Mouse (Mus musculus): ENCODE data around the gene Nup50. TPM values are rescaled to one million over a fixed set of nuclear protein-coding genes. Genes with fewer than 3 reads are reported as not detected.

The Nup50 gene
- polyA plus RNA-seq, 1 experiment from 2014 or later: 54.8 TPM

DNA sequence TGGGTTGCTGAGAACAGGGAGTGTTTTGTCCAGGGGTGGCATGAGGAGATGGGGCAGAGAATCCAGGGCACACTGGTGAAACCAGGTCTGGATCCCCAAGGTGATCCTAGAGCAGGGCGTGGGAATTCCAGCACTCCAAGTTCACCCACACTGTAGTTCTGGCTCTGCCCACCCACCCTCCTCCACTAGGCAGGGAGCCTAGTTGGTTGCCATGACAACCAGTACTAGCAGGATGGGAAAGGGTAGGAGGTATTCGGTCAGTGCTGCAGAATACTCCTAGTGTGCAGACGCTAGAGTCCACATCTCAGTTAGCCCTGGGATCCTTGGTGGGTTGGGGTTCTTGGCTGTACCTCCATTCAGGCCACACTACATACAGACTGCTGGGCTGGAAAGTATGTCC lies 34.6 kb downstream of the Nup50 start:
- WGBS: 36% methylated on average over 3 of the region's 3 CpGs
- peaks cover 25% of the 10 kb centered on the region for H3K36me3 ChIP-seq

DNA sequence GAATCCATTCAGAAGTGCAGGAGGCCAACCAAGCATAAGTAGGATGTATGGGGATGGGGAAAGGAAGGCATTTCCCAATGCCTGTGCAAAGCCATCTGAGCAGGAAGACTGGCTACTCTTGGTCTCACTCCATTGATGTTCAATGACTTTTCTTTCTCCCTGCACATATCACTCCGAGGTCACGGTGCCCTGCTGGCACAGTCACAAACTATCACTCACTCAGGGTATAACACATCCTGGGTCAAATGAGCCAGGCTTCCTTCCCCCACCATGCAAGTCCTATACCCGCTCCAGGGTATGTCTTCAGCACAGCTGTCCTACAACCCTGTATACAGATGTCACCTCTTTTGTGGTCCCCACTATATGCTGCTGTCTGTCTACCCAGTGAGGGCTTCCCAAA lies 35.1 kb downstream of the Nup50 start:
- Histone ChIP-seq H3K27me3 (no peaks in the 10 kb centered on the region), H3K4me1 (peaks cover 9% of the 10 kb centered on the region; the same call in 1 of the 2 replicates), H3K4me2 (replicated peaks) (no peak overlapping the region), H3K27ac (no peak overlapping the region), H3K9ac (no peak overlapping the region), H3K9me3 (no peaks in the 10 kb centered on the region), H3K36me3 (peaks cover 21% of the 10 kb centered on the region), H3K4me3 (no peak overlapping the region)
- 82% methylated on average over 3 of the region's 3 CpGs for WGBS
- no peak for ATAC-seq (ENCODE audit: insufficient number of reproducible peaks, insufficient read depth, low FRiP score, low TSS enrichment)

More for the DNA sequence above, 34.6 kb downstream of the Nup50 start:
- no peak overlapping the region for H3K4me2 ChIP-seq (replicated peaks)
- no peak for ATAC-seq (ENCODE audit: insufficient number of reproducible peaks, insufficient read depth, low FRiP score, low TSS enrichment)
- no peaks in the 10 kb centered on the region for H3K27me3 ChIP-seq
- H3K9ac ChIP-seq: no peak overlapping the region
- no peak overlapping the region for H3K4me3 ChIP-seq
- H3K9me3 ChIP-seq: no peaks in the 10 kb centered on the region
- no peak overlapping the region for H3K27ac ChIP-seq
- peaks cover 9% of the 10 kb centered on the region; the same call in 1 of the 2 replicates for H3K4me1 ChIP-seq

DNA sequence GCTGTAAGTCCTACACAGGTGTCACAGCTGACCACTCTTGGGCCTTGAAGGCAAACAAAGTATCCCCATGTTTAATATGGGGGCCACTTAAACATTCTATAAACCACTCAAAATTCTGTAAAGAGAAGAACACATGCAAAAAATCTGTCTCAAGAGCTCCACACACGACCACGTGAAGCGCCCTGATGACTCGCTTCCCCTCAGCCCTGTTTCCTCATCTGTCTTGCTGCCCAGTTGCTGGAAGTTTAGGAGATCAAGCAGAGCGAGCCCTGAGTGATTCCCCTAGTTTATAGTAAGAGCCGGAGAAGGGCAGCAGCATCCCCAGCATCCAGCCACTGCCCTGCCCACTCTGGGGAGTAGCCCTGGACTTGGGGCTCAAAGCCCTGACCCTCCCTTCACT lies 36.7 kb downstream of the Nup50 start:
- Histone ChIP-seq H3K27me3 (no peaks in the 10 kb centered on the region), H3K4me1 (peaks cover 9% of the 10 kb centered on the region; the same call in 1 of the 2 replicates), H3K27ac (no peak overlapping the region), H3K9me3 (no peaks in the 10 kb centered on the region), H3K4me3 (no peak overlapping the region), H3K36me3 (peaks cover 11% of the 10 kb centered on the region), H3K4me2 (replicated peaks) (no peak overlapping the region), H3K9ac (no peak overlapping the region)
- no peak for ATAC-seq (ENCODE audit: insufficient number of reproducible peaks, insufficient read depth, low FRiP score, low TSS enrichment)
- WGBS: 75% methylated on average over 6 of the region's 6 CpGs

DNA sequence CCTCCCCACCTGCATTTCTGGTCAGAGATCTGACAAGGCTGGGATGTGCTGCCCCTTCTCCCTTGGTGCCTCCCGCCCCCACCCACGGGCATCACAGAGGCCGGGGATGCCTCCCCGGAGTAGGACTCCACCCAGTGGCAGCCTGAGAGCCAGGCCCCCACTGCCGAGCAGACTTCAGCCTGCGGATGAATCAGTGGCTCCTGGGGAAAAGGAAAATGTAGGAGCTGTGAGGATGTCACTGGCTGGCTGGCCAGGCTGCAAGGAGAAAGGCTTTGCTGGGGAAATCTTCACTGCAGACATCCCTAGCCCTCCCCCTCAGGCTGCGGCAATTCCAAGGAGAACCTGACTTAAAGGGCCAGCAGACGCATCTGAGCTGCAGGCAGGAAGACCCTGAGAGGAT lies 37.5 kb downstream of the Nup50 start:
- H3K9me3 ChIP-seq: no peaks in the 10 kb centered on the region
- no peak overlapping the region for H3K4me2 ChIP-seq (replicated peaks)
- no peak overlapping the region for H3K27ac ChIP-seq
- 0 out of 2 replicates have a peak, but pooled peaks cover 3% of the 10 kb centered on the region for H3K36me3 ChIP-seq
- WGBS: 22% methylated on average over 8 of the region's 8 CpGs
- H3K9ac ChIP-seq: no peak overlapping the region
- H3K27me3 ChIP-seq: no peaks in the 10 kb centered on the region
- H3K4me1 ChIP-seq: peaks cover 9% of the 10 kb centered on the region; the same call in 1 of the 2 replicates
- ATAC-seq (ENCODE audit: insufficient number of reproducible peaks, insufficient read depth, low FRiP score, low TSS enrichment): no peak
- no peak overlapping the region for H3K4me3 ChIP-seq

DNA sequence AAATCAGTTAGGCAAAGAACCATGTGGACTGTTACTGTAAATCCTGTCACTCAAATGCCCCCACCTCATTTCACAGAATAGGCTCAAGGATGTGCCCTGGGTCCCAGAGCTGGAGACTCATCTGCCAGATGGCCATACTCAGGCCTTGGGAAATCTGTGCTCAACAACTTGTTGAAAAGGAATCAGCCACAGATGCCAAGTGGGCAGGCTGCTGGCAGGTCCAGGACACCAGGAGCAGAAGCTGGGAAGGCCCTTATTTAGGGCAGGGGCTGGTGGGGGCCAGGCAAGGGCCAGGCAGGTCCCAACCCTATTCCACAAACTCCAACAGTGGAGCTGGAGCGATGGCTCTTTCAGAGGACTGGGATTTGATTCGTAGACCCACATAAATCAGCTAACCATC lies 39.3 kb downstream of the Nup50 start:
- Histone ChIP-seq H3K4me1 (peaks cover 9% of the 10 kb centered on the region; the same call in 1 of the 2 replicates), H3K27ac (no peak overlapping the region), H3K9ac (no peak overlapping the region), H3K9me3 (no peaks in the 10 kb centered on the region), H3K27me3 (no peaks in the 10 kb centered on the region), H3K4me2 (replicated peaks) (no peak overlapping the region), H3K36me3 (no peaks in the 10 kb centered on the region), H3K4me3 (no peak overlapping the region)
- WGBS: 85% methylated on average over 2 of the region's 2 CpGs
- no peak for ATAC-seq (ENCODE audit: insufficient number of reproducible peaks, insufficient read depth, low FRiP score, low TSS enrichment)

DNA sequence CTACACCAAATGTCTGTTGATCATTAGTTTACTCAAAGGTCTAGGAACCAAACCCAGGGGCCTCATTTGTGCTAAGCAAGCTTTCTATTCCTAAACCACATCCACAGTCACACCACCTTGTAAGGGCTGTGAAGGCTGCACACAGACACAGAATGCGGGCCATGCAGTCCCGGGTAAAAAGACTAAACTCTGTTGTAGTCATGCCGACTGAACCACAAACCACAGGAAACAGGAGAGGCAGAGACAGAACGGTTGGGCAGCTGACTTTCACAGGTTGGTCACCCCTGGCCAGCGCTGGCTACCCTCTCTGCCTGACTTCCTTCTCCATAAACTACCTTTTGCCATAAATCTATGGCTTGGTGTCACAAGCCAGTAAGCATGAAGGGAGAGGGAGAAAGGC lies 41.6 kb downstream of the Nup50 start:
- Histone ChIP-seq H3K36me3 (no peaks in the 10 kb centered on the region), H3K27ac (no peak overlapping the region), H3K4me2 (replicated peaks) (no peak overlapping the region), H3K9ac (no peak overlapping the region), H3K27me3 (no peaks in the 10 kb centered on the region), H3K9me3 (no peaks in the 10 kb centered on the region), H3K4me1 (0 out of 2 replicates have a peak, but pooled peaks cover 4% of the 10 kb centered on the region), H3K4me3 (no peak overlapping the region)
- WGBS: 75% methylated on average over 5 of the region's 5 CpGs
- no peak for ATAC-seq (ENCODE audit: insufficient number of reproducible peaks, insufficient read depth, low FRiP score, low TSS enrichment)

DNA sequence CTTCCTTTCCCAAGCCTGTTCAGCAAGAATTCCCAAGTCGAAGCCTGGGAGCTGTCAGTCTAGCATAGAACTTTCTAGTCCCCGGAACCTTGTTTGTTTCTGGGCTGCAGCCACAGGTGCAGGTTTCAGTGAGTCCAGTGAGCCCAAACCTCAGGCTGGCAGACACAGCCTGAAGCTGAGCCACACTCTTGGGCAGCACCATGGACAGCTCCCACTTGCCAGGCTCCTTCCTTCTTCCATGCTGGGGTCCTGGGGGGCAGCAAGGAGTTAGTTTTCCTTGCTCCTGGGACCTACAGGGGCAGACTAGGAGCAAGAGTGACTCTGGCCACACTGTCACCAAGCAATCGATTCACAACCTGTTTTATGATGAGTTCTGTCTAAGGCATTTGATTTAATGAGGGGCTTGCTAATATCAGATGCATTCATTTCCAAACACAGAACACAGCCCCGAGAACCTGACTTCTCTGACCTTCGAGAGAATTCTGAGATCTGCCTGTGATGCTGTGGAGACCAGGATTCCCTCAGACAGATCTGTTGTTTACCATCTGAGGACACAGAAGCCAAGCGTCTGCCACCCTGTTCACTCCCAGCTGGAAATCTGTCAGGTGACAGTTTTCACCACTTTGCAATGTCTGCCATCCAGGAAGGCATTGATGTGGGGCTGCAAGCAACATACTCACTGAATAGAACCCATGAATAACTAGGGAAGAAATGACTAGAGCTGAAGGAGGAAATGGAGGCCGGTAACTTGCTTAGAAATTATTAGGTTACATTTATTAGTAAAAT lies 42.6 kb downstream of the Nup50 start:
- no peak for ATAC-seq (ENCODE audit: insufficient number of reproducible peaks, insufficient read depth, low FRiP score, low TSS enrichment)
- Histone ChIP-seq H3K27ac (no peak overlapping the region), H3K9me3 (no peaks in the 10 kb centered on the region), H3K9ac (no peak overlapping the region), H3K27me3 (no peaks in the 10 kb centered on the region), H3K4me3 (no peak overlapping the region), H3K36me3 (no peaks in the 10 kb centered on the region), H3K4me1 (0 out of 2 replicates have a peak, but pooled peaks cover 1% of the 10 kb centered on the region), H3K4me2 (replicated peaks) (no peak overlapping the region)
- WGBS: 65% methylated on average over 7 of the region's 7 CpGs

DNA sequence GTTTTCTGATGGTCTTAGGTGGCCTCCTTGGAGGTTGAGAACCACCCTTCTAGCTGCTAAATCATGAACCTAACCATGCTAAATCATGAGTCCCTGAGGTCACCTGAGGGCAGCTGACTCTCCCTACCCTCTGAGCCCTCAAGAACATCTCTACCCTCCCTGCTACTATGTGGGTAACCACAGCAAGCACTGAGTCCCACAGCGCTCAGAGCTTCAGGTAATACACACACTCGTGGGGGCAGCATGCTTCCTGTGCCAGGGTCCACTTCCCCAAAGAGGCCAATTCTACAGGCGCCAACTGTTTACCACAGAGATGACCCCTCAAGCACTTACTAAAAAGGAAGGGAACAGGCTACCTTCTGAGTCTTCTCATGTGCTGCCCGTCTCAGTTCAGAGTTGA lies 45.3 kb downstream of the Nup50 start:
- H3K27me3 ChIP-seq: no peaks in the 10 kb centered on the region
- 82% methylated on average over 4 of the region's 4 CpGs for WGBS
- ATAC-seq (ENCODE audit: insufficient number of reproducible peaks, insufficient read depth, low FRiP score, low TSS enrichment): no peak

DNA sequence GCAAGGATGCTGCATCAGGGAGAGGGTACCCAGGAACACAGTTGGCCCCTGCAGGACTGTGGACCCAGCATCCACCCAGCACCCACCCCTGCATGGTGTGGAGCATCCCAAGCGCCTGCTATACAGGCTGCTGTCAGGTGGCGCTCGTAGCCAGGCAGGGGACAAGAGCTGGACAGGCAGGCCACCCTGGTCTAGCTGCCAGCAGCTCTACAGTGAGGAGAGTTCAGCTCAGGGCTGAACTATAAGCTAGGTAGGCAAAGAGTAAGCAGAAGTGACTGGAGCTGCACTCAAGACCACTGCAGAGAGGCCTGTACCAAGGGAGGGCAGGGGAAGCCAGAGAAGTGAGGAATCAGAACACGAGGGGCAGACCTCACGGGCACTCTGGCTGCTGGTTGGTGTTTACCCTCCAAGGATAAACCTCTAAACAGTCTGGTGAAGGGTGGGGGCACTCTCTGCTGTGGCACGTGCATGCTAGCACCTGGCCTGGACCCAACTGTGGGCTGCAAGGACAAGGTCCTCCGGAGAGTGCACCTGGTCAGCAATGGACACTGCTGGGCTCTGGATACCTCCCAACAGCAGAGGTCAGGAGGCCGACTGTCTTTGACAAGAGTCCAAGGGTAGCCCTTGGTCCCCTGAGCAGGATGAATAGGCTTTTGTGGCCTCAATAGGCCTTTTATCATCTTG lies 49.8 kb downstream of the Nup50 start:
- no peak for ATAC-seq (ENCODE audit: insufficient number of reproducible peaks, insufficient read depth, low FRiP score, low TSS enrichment)
- Histone ChIP-seq H3K9me3 (no peaks in the 10 kb centered on the region), H3K36me3 (no peaks in the 10 kb centered on the region), H3K9ac (no peak overlapping the region), H3K4me2 (replicated peaks) (no peak overlapping the region), H3K4me1 (0 out of 2 replicates have a peak, but pooled peaks cover 9% of the 10 kb centered on the region), H3K27me3 (no peaks in the 10 kb centered on the region), H3K4me3 (no peak overlapping the region), H3K27ac (no peak overlapping the region)
- 62% methylated on average over 8 of the region's 8 CpGs for WGBS

More for the DNA sequence above, 45.3 kb downstream of the Nup50 start:
- Histone ChIP-seq H3K4me3 (no peak overlapping the region), H3K9ac (no peak overlapping the region), H3K9me3 (no peaks in the 10 kb centered on the region), H3K36me3 (no peaks in the 10 kb centered on the region), H3K27ac (no peak overlapping the region), H3K4me2 (replicated peaks) (no peak overlapping the region), H3K4me1 (no peaks in the 10 kb centered on the region)

DNA sequence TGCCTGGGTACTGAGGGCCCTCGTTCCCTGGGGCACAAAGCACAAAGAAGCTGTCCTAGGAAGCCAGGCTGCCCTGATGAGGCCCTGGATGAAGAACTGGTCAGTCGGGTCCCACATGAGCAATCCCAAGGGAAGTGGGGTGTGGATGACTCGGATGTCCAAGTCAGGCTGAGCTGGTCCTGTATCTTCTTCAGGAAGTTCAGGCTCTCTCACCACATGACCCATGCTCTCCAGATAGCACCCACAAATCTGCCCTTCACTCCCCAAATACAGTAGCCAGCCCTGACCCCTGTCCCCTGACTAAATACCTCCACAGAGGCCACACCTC lies 50.3 kb downstream of the Nup50 start:
- H3K27me3 ChIP-seq: no peaks in the 10 kb centered on the region
- H3K4me3 ChIP-seq: no peak overlapping the region
- 0 out of 2 replicates have a peak, but pooled peaks cover 9% of the 10 kb centered on the region for H3K4me1 ChIP-seq
- ATAC-seq (ENCODE audit: insufficient number of reproducible peaks, insufficient read depth, low FRiP score, low TSS enrichment): no peak
- H3K36me3 ChIP-seq: no peaks in the 10 kb centered on the region
- no peak overlapping the region for H3K4me2 ChIP-seq (replicated peaks)
- 19% methylated on average over 3 of the region's 3 CpGs for WGBS
- H3K9ac ChIP-seq: no peak overlapping the region
- H3K27ac ChIP-seq: no peak overlapping the region
- no peaks in the 10 kb centered on the region for H3K9me3 ChIP-seq

DNA sequence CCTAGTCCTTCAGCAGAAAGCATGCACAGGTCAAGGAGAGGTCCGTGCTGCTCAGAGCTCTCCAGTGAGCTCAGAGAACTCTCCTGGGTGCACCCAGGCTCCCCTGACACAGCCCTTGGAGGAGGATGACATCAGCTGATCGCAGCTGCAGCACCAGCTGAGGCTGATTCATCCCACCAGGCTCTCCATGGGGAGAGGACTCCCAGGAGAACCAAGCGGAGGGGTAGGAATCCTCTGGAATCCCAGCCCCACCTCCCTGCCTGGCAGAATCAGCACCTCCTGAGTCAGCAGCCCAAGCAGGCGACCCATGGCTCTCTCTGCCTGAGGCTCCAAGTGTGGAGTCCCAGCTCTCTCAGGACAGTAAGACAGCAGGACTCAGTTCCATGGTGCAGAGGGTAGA lies 52.5 kb downstream of the Nup50 start:
- Histone ChIP-seq H3K4me2 (replicated peaks) (no peak overlapping the region), H3K27ac (no peak overlapping the region), H3K4me3 (no peak overlapping the region), H3K9ac (no peak overlapping the region), H3K4me1 (0 out of 2 replicates have a peak, but pooled peaks cover 9% of the 10 kb centered on the region), H3K36me3 (no peaks in the 10 kb centered on the region), H3K27me3 (no peaks in the 10 kb centered on the region), H3K9me3 (no peaks in the 10 kb centered on the region)
- 37% methylated on average over 4 of the region's 4 CpGs for WGBS
- ATAC-seq (ENCODE audit: insufficient number of reproducible peaks, insufficient read depth, low FRiP score, low TSS enrichment): no peak
